Mouse (Mus musculus): Measurements from ENCODE around the gene Mrpl38.
A peak's percentile ranks its signal among the peaks of the same experiment; 100 is the strongest.
"Not testable (repeated sequence)": the region's sequence is repeated elsewhere in the genome, so short reads cannot be mapped to it uniquely, and the experiment has no call there.

The Mrpl38 gene

GRCm38 (mm10) chr11:116092959-116093358 is 45.7 kb downstream of the Mrpl38 start:
- not testable (repeated sequence) for DNase-seq (ENCODE audit: low spot score)

DNA sequence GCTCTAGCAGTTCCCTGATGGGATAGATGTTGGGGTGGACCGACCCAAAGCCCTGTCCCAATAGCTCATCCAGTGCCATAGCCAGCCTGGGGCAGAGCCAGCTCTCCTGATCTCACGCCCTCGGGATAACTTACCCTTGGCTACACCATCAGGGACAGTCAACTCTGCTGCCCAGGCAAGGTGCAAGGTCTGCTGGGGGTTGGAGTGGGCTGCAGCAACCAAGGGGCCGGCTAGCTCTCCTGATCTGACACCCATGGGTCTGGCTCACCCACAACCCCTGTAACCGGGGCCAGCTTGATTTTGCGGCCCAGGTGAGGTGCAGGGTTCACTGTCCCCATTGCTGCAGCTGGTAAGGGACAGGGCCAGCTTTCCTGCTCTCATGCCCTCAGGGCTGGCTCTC is 47.1 kb downstream of the Mrpl38 start:
- DNase-seq (ENCODE audit: low spot score): no peak

DNA sequence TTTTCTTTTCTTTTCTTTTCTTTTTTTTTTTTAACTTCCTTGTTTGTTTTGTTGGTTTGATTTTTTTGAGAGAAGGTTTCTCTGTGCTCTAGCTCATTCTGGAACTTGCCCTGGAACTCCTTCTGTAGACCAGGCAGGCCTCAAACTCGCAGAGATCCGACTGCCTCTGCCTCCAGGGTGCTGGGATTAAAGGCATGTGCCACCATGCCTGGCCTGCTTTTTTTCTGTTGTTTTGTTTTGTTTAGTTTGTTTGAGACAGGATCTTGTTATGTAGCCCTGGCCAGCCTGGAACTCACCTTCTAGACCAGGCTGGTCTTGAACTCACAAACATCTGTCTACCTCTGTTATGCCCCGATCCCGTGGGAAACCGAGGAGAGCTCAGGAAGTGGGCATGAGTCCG is 49.1 kb downstream of the Mrpl38 start:
- DNase-seq (ENCODE audit: low spot score): no peak

- DNase-seq (ENCODE audit: low spot score): no peak
Observed at GRCm38 (mm10) chr11:116088741-116089394, 49.8 kb downstream of the Mrpl38 start.

DNA sequence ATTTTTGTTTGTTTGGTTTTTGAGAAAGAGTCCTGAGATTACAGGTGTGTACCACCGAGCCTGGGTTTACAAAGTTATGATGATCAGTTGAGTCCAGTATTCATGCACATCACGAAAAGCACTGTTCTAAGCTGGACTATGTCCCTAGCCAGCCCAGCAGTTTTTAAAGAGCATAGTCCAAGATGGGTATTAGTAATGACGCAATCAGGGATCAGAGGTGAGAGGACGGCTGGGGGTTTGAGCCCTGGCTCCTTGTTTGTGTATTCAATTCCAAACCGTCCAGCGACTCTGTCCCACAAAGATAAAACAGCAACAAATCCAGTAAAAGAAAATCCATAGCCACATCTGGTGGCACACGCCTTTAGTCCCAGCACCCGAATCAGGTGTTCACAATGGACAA is 50.5 kb downstream of the Mrpl38 start:
- no peak for DNase-seq (ENCODE audit: low spot score)

GRCm38 (mm10) chr11:116087194-116088130 is 51.2 kb downstream of the Mrpl38 start:
- DNase-seq (ENCODE audit: low spot score): peak; percentile 86

DNA sequence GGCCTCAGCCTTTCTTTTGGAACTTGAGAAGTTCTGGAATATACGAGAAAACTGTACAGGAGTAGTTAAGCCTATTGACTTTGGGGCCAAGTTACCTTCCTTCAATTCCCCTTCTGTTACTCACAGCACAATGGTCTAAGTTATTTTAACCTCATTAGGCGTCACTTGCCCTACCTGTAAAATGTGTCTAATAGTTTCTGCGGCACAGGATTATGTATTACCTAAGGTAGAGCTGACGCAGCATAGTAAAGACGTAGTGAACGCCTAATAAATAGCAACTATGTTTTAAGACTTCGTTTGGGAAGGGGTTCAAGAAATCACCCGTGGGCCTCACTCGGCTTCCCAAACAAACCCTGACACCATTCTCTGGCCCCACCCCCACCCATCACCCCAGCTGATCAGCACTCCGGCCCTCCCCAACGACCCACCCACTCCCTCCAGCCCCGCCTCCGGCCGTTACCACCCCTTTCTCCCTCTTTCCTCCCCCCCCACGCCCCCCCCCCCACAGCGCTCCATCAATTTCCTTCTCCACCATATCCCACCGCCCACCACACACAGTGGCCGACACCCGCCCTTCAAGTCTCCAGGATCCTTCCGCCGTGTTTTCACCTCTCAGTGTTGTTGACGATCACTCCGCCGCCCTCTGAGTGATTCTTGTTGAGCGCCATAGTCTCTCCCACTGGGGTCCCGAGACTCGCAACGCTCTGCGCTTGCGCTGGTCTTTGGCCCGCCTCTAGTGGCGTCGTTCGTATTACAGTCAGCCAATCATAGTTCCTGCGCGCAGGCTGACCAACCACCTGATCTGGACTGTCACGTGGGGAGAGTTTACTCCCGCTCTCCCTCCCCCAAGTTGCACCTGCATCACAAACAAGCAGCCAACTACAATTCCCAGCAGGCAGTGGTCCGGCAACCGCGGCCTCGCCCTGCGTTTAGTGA is 52.1 kb downstream of the Mrpl38 start, which contains the start of gene Wbp2:
Gene Wbp2 (minus strand): TSS at position 738 of the 936 bp plus-strand sequence.
- peak; percentile 91 for DNase-seq (ENCODE audit: low spot score)

DNA sequence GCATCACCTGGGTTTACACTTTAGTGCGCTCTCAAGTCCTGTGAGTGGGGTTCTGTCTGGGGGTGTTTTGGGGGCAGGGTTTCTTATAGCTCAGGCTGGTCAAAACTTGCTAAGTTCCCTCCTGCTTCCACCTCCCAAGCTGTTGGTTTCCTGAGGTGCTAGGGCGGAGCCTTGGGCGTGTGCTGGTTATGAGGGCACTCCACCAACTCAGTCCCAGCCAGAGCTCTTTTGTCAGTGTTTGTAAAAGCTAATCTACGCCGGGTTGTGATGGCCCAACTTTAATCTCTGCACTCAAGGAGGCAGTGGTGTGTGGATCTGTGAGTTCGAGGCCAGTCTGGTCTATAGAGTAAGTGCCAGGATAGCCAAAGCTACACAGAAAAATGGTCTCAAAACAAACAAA is 54.5 kb downstream of the Mrpl38 start:
- no peak for DNase-seq (ENCODE audit: low spot score)

DNA sequence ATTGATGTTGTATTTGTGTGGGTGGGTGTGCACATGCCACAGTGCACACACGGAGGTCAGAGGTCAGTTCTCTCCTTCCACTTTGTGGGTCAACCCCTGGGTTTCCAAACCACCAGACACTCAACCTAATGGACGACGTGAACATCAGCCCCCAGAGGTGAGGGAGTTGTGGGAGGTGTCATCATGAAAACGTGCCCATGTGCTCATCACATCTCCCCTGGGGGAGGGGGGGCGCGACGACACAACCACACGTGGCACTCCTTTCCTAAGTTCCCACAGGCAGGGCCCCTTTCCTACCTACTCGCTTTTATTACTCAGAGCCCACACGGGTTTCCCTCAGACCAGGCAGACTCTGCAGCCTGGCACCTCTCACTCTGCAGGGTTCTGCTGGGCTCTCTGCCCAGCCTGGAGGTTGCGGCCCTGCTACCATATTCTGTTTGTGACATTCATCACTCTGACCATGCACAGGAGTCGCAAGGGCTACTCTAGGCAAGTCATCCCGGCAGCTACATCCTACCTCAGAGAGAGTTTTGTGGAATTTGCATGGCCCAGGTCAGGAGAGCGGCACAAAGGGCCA is 55.5 kb downstream of the Mrpl38 start:
- no peak for DNase-seq (ENCODE audit: low spot score)
